Mouse (Mus musculus) limb, embryonic 11.5 days (tissue): ENCODE measurements at regions not wholly inside any gene's neighbourhood (a gene's known extent, or its start where the extent isn't known, plus 50 kb on each side); places are given as distances from the start of the nearest gene placed in this dataset.

Source experiments
- ATAC-seq: fragments of 200-750 bp; cut with Nextera tagmentation; 2 replicates; pipeline ENCODE4 v1.8.0; 2017; ENCODE audit warnings: low read depth; ENCODE audit not compliant: insufficient number of reproducible peaks, low FRiP score, low TSS enrichment
- DNase-seq: peaks from one replicate; pipeline ENCODE4 v3.0.0-alpha.2; 2015; ENCODE audit warnings: low spot score
- H3K27ac ChIP-seq: fragments of 300-500 bp; sonication (generic); replicated peaks from 2 replicates; pipeline ENCODE4 v1.5.1; 2014; ENCODE audit warnings: low read depth, mild to moderate bottlenecking, low read length
- H3K27me3 ChIP-seq: fragments of 300-500 bp; sonication (generic); 2 replicates; pipeline ENCODE4 v1.6.1; 2014; ENCODE audit warnings: mild to moderate bottlenecking, low read length, mixed read lengths; ENCODE audit not compliant: control insufficient read depth, insufficient read depth
- H3K36me3 ChIP-seq: fragments of 300-500 bp; sonication (generic); 2 replicates; pipeline ENCODE4 v1.6.1; 2014; ENCODE audit warnings: mild to moderate bottlenecking, low read length, moderate library complexity, mixed read lengths; ENCODE audit not compliant: control insufficient read depth, insufficient read depth
- H3K4me1 ChIP-seq: fragments of 300-500 bp; sonication (generic); 2 replicates; pipeline ENCODE4 v1.6.1; 2014; ENCODE audit warnings: low read length, mixed read lengths; ENCODE audit not compliant: control insufficient read depth, insufficient read depth
- H3K4me2 ChIP-seq: fragments of 300-500 bp; sonication (generic); 2 replicates; pipeline ENCODE4 v1.6.1; 2014; ENCODE audit warnings: low read depth, mild to moderate bottlenecking, moderate library complexity; ENCODE audit not compliant: severe bottlenecking
- H3K4me3 ChIP-seq: fragments of 300-500 bp; sonication (generic); 2 replicates; pipeline ENCODE4 v1.5.1; 2014; ENCODE audit warnings: low read depth, low read length
- H3K9ac ChIP-seq: fragments of 300-500 bp; sonication (generic); 2 replicates; pipeline ENCODE4 v1.6.1; 2014; ENCODE audit warnings: mild to moderate bottlenecking, low read length
- H3K9me3 ChIP-seq: fragments of 300-500 bp; sonication (generic); 2 replicates; pipeline ENCODE4 v1.6.1; 2016; ENCODE audit warnings: low read length; ENCODE audit not compliant: control insufficient read depth
- WGBS: fragments of 180-500 bp; shearing (Covaris S2); extraction: QIAGEN DNeasy Blood & Tissue Kit; methylation state at CpG from one replicate; pipeline ENCODE4 v1.1.7; 2014; 5-methylcytosine and 5-hydroxymethylcytosine counted together

DNA sequence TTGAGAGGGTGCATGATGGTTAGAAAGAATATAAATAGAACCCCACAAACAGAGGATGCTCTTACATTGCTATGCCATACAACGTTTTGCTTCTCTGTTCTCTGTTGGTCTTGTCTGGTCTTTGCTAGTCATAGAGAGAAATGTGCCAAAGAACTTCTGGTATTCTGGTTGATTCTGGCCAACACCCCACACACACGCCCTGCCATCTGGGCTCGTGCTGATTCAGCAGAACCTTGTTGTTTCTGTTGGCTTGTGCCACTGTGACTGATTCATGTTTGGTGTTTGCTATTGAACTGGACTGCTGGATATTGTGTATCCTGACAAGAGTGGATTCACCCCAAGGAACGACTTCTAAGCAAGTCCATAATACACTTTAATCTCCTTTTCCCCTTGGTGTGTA lies 126.0 kb upstream of the Rasa1 start:
- Histone ChIP-seq H3K27ac (no peak overlapping the region), H3K9me3 (no peaks in the 10 kb centered on the region), H3K36me3 (no peaks in the 10 kb centered on the region), H3K27me3 (no peaks in the 10 kb centered on the region), H3K4me3 (no peak overlapping the region), H3K4me2 (no peak overlapping the region), H3K4me1 (no peaks in the 10 kb centered on the region), H3K9ac (no peak overlapping the region)
- DNase-seq (no peak), ATAC-seq (no peak)
- WGBS, result 87% methylated on average over 4 of the region's 4 CpGs

DNA sequence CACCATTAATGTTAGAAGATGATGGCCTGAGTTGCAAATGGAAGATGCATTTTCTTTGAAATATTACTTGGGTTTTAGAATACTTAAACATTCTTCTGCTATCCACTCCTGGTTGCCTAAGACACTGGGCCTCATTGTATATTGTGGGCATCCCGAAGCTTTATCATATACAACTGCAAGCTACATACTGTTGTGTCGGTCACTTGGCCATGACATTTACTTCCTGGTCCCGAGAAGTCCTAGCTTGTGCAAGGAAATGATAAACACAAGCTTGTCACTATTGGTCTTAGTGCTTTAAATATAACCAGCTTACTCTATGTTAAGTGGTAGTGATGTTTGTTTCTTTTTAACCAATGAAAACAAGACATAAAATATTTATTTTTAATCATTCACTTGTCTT lies 122.4 kb upstream of the Rasa1 start:
- no peaks in the 10 kb centered on the region for H3K36me3 ChIP-seq
- no peaks in the 10 kb centered on the region for H3K27me3 ChIP-seq
- H3K4me3 ChIP-seq, result no peak overlapping the region
- no peak overlapping the region for H3K9ac ChIP-seq
- H3K4me2 ChIP-seq, result no peak overlapping the region
- 82% methylated on average over 3 of the region's 3 CpGs for WGBS
- no peaks in the 10 kb centered on the region for H3K4me1 ChIP-seq
- no peak overlapping the region for H3K27ac ChIP-seq
- no peak for DNase-seq
- no peak for ATAC-seq
- no peaks in the 10 kb centered on the region for H3K9me3 ChIP-seq

DNA sequence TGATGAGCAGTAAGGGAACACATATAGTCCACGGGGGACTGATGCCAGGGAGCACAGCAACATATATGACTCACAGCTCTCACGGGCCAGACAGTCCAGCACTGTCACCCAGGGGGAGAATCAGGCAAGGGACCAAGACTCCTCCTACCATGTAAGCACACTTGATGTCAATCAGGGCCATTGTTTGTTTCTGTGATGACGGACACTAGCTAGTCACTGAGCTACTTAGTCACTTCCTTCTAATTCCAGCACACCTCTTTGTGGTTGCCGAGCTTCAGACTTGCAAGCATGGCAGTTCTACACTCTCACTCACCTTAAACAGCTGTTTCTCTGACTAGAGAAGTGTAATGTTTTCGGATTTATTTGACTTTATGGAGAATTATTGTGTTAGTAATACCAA lies 109.9 kb upstream of the Rasa1 start:
- Histone ChIP-seq H3K27me3 (no peaks in the 10 kb centered on the region), H3K4me2 (no peak overlapping the region), H3K4me3 (no peak overlapping the region), H3K36me3 (no peaks in the 10 kb centered on the region), H3K9ac (no peak overlapping the region), H3K27ac (no peak overlapping the region), H3K4me1 (no peaks in the 10 kb centered on the region), H3K9me3 (no peaks in the 10 kb centered on the region)
- WGBS, result 82% methylated on average over 5 of the region's 5 CpGs
- DNase-seq (no peak), ATAC-seq (no peak)

DNA sequence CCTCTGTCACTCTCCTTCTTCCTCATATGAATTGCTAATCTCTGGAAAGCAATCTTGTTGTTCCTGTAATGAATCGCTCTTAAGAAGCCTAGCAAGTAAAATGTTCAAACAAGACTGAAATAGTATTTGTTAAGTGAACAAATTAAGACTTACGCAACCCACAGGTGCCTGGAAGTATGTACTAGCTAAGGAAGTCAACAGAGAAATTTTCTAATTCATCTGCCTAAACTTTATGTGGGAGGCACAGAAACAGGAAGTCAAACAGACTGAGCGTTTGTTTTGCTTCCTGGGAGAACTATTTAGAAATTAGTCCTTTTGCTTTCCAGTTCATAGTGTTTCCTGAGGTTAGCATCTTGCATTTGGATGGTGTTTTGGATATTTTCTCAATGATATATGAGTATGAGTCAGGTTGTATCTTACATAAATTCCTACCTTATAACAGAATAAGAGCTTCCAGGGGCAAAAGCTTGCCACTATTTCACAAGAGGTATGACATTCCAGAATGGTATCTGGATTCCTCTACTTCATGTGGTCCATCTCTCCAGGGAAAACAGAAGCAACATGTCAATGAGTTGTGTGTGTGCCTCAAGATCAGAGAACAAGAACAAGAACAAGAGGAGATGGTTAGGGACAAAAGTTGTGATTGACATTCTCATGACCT lies 87.5 kb upstream of the Rasa1 start:
- 85% methylated on average over 3 of the region's 3 CpGs for WGBS
- no peak overlapping the region for H3K27ac ChIP-seq
- no peaks in the 10 kb centered on the region for H3K4me1 ChIP-seq
- ATAC-seq (no peak), DNase-seq (no peak)
- H3K4me2 ChIP-seq, result no peak overlapping the region
- no peaks in the 10 kb centered on the region for H3K27me3 ChIP-seq
- H3K36me3 ChIP-seq, result no peaks in the 10 kb centered on the region
- no peak overlapping the region for H3K9ac ChIP-seq
- no peak overlapping the region for H3K4me3 ChIP-seq
- H3K9me3 ChIP-seq, result no peaks in the 10 kb centered on the region

DNA sequence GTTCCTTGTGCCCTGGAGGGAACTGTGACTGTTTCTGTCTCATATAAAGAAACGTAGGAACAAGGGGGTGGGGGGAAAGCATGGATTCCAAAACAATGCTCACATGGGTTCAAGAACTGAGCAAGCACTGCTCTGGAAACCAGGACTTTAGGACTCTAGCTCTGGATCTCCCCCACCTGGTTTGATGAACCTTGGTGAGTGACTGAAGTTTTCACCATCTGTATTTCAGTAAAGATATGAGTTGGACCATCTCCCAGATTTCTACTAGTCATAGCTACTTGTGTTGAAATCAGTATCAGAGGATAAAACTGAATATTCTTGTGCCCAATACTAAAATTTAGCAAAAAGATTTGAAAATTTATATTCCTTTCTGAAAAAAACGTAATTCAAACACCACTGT lies 70.7 kb upstream of the Rasa1 start:
- 70% methylated on average over 2 of the region's 2 CpGs for WGBS
- Histone ChIP-seq H3K27me3 (no peaks in the 10 kb centered on the region), H3K36me3 (no peaks in the 10 kb centered on the region), H3K9me3 (no peaks in the 10 kb centered on the region), H3K4me3 (no peak overlapping the region), H3K9ac (no peak overlapping the region), H3K4me1 (no peaks in the 10 kb centered on the region), H3K27ac (no peak overlapping the region), H3K4me2 (no peak overlapping the region)
- ATAC-seq (no peak), DNase-seq (no peak)

DNA sequence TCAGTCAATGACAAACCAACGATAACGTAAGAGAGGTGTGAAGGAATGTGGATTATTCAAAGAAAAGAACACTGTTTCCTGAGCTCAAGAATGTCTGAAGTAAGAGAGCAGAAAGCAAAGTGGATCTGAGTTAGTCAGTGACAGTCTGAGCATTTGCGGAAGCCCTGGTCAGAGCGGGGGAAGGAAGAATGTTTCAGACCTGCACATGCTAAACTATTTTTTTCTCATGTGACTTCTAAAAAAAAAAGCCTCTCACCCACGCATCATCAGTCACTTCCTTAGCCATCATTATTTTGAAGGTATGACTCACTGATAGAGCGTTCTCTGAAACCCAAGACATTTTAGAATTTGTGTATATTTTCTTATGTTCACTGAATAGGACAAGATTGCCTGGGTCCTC lies 70.2 kb upstream of the Rasa1 start:
- no peak overlapping the region for H3K9ac ChIP-seq
- no peak overlapping the region for H3K4me2 ChIP-seq
- DNase-seq, result no peak
- no peak for ATAC-seq
- no peak overlapping the region for H3K4me3 ChIP-seq
- H3K27ac ChIP-seq, result no peak overlapping the region
- no peaks in the 10 kb centered on the region for H3K9me3 ChIP-seq
- H3K36me3 ChIP-seq, result no peaks in the 10 kb centered on the region
- WGBS, result 89% methylated on average over 6 of the region's 6 CpGs
- no peaks in the 10 kb centered on the region for H3K27me3 ChIP-seq
- H3K4me1 ChIP-seq, result no peaks in the 10 kb centered on the region

DNA sequence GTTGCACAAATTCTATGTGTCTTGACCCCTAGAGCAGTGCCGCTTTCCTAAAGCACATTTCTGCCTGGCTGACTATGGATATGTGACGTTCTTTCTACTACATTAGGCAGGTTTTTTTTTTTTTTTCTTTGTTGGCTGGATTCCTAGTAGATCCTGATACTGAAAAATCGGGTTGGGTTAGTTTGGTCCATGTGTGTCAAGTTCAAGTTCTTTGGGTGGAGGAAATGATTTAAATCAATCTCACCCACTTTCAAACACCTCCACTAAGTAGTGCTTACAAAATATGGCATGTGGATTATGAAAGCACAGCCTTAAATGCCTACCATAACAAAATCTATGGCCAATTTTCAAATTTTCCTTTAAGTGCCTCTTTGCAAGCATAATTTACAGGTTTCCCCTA lies 63.1 kb upstream of the Rasa1 start:
- 88% methylated on average over 3 of the region's 3 CpGs for WGBS
- no peak overlapping the region for H3K9ac ChIP-seq
- no peak overlapping the region for H3K27ac ChIP-seq
- H3K4me1 ChIP-seq, result no peaks in the 10 kb centered on the region
- no peaks in the 10 kb centered on the region for H3K9me3 ChIP-seq
- DNase-seq (no peak), ATAC-seq (no peak)
- H3K36me3 ChIP-seq, result no peaks in the 10 kb centered on the region
- H3K4me2 ChIP-seq, result no peak overlapping the region
- no peaks in the 10 kb centered on the region for H3K27me3 ChIP-seq
- H3K4me3 ChIP-seq, result no peak overlapping the region
